Mouse (Mus musculus) mouse embryonic stem cell (cell line): ENCODE measurements around the gene Aknad1.

Experiments used
- in situ Hi-C, 2 experiments: fragments of 300-500 bp; cut with MboI; formaldehyde crosslinking; loops; 1 replicate in 1 of 2; 3 replicates in 1 of 2; pipeline ENCODE4 v1.14.3; 2019 to 2020; ENCODE audit warnings: low sequenced_read_pairs in 2 of 2, low pct_unique_long_range_greater_than_20kb in 1 of 2, mixed read lengths in 1 of 2; ENCODE audit not compliant: unreplicated experiment in 1 of 2

The Aknad1 gene

DNA sequence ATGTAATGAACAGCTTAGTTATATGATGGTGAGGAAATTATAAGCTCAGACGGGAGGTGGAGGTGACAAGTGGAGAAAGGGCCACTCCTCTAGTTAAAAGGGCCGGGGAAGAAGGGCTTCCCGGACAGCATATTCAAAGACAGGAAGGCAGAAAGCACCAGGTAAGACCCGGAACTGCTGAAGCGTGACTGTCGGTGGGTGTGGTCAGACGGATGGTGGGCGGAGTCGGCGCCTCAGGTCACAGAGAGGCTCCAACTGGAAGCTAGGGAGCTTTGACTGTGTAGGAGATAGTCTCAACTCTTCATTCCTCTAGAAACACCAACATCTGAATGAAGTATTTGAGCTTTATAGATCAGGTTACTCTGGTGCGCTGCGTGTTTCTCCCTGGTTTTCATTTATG lies 9.1 kb upstream of the Aknad1 start:
- in situ Hi-C loops, result no loop called here

DNA sequence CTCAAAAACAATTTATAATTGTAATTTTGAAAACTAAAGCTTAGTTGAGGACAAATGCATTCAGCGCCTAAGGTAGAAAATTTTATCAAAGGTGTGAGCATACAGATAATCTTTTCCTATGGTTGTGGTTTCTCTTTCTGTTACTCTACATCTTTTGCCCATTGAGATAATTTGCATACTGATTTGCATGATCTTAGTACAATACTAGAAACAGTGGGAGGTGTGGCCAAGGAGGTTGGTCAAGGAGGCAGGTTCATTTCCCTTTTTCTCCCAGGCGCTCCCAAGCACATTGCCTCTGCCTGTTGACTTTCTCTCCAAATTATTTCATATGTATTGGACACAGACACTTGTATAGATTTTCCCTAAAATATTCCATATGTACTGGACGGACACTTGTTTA lies 1.7 kb upstream of the Aknad1 start:
- in situ Hi-C loops, result no loop called here

DNA sequence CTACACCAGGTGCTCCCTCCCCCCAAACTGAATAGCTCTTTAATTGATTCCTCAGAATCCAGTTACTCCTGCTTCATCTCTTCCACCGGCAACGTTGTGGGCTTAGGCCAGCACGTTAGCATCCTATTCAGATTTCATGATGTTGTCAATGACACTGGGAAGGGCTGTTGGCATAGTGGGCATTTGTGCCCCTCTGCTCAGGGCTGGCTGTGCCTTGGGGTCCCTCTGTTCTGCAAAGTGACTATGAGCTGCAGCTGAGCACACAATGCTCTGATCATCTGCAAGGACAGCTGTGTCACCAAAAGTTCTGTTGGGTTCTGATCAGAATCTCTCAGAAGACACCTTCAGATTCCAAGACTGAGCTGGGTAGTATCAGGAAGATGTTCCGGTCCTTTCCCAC lies 4.6 kb downstream of the Aknad1 start:
- in situ Hi-C loops, result no loop called here

DNA sequence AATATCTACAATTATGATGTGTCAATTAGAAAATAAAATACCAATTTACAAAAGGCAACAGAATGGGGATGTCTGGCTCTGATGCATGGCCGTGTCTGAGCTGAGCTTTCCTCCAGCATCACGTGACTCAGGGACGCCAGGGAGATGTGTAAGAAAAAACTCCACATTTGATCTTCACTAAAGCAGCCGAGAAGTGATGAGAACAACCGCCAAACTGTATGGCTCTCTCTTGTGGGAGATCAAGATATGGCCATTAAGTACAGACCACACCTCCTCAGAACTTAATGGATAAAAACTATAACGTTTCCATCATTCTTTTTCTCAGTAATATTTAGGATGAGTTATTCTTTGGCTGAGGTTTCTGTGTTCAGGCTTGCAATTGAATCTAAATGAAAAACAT lies 11.6 kb downstream of the Aknad1 start:
- in situ Hi-C loops, result no loop called here

DNA sequence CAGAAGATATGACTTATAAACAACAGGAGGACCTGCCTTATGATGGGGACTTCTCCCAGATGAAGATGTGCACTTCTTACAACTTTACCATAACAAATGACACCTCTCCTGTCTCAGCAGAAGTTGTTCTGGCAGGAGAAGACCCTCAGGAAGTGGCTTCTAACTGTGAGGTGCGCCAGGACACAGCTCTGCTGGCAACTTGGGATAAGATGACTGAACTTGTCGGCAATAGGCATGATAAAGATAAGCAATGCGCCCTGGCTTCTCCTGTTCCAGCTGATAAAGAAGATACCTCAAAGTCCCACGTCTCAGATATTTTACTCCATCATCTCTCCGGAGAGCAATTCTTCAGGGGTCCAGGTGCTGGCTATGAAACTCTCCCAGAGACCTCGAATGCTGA lies 12.2 kb downstream of the Aknad1 start:
- in situ Hi-C loops, result no loop called here

DNA sequence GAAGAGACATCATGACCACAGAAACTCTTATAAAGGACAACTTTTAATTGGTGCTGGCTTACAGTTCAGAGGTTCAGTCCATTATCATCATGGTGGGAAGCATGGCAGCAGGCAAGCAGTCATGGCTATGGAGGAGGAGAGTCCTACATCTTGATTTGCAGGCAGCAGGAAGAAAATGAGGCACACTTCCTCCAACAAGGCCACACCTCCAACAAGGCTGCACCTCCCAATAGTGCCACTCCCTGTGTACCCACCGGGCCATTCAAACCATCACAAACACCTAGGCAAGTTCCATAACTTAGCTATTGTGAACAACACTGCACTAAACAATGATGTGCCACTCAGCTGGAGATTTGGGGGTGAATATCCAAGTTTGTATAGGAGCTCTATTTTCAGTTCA lies 15.1 kb downstream of the Aknad1 start:
- in situ Hi-C loops, result no loop called here

DNA sequence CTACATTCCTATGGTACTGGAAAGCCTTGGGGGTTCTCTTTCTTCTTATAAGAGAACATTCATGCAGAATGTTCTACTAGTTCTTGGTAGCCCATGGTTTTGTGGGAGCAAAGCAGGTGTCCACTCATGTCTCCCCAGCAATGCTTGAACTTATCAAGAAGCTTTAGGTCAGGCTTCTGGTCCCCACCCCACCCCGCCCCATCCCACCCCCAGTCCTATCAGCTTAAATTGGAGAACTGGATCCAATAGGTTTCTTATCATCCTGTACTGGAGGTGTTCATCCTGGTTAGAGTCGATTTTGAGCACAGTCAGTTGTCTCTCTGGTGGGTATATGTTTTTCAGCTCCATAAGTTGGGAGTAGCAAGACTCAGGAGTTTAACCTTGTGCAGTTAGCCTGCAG lies 16.1 kb downstream of the Aknad1 start:
- in situ Hi-C loops, result no loop called here

DNA sequence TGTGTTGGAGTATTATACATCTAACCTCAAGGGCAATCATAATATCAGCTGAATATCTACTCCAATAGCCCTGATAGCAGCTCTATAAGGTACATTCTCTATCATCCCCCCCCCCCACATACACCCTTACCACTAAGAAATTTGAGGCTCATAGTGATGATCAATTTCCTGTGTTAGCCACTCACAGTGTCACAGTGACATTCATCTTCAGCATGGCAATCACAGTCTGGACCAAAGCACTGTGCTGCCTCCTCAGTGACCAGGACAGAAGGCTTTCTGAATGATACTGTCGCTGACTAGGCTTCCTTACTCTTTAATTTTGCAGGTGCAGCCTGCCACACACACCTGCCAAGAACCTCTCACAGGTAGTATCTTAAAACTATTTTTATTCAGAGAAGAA lies 16.7 kb downstream of the Aknad1 start:
- in situ Hi-C loops, result no loop called here

DNA sequence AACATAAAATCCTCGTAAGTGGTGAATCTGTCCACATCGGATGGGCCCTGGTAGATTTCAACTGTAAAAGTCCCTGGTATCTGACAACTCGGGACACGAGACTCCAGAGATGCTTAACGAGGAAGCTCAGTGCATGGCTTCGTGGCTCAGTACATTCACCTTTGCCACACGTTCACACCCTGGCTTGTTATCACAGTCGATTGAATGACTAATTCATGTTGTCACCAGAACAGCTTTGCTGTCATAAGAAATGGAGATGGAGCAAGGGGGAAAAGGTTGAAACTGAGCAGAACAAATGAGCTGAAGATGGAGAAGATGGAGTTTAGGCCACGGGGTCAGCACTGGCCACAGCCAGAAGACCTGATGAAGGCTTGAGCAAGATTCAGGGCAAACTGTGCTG lies 18.1 kb downstream of the Aknad1 start:
- in situ Hi-C loops, result no loop called here

DNA sequence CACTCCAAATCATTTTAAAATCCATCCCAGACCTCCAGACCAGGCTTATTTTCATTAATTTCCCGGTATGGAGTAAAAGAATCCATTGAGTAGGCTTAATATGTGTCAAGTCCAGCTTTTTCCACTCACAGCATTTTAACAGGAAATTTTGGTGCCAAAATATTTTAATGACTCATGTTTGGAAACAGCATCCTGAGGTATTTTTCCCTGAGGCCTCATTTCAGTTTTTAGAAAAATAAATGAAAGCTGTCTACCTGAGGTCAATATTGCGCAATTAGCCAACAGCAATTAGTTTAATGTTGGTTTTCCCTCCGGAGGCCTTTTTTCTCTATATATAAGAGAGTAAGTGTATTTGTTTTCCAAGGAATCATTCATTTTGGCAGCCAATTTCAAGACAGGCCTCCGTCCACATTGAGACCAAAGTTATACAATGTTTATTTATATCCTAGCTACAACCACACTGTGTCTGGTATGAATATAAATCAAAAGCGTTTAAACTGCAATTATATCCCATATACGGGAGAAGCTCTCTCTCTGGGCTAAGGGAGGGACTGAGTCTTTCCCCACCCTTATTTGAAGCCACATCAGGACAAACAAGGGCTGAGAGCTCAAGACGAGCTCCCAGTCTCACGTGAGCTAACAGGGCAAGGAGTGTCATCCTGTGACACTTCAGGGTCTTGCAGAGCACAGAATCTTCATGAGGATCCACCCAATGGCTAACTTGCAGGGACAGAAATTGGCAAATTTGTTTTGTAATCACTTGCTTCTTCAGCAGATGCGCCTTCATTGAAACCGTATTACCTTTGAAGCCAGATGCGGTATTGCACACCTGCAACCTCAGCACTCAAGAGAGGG lies 20.3 kb downstream of the Aknad1 start:
- in situ Hi-C loops, result no loop called here

DNA sequence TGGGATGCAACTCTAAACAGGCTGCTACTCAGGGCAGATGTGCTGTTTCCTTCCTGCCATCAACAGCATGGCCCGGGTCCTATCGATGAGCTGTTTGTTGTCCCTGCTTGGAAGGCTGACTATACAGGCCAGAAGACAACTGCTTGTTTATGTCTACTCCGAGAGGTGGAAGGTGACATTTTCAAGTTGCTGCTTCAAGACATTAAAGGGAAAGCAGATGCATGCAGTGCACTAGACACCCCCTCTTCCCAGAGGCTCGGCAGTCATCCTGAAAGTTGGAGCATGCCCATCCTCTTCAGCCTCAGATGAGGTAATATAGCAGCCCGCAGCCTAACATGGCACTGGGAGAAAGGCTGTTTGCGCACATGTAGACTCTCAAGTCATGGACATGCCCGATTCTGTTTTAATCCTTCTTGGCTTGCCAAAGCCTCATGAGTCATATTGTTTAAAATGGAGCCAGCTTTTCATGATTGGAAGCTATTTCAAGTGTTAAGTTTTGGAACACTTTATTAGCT lies 23.2 kb downstream of the Aknad1 start:
- in situ Hi-C loops, result no loop called here

DNA sequence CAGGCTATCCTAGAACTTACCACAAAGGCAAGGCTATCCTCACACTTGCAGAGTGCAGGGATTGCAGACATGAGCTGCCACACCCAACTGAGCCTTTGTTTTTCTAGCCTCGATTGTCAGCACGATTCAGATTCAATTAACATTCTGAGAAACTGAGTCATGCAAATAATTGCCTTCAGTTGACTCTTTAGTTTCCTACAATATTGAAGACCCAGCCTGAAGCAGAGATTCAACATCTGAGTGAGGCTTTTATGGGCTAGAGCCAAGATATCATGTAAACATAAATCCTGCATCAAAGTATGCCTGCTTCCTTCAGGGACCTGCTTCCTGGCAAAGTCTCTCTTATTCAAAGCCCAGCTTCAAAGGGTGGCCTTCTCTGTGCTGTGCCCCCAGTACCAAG lies 24.2 kb downstream of the Aknad1 start:
- in situ Hi-C loops, result no loop called here

DNA sequence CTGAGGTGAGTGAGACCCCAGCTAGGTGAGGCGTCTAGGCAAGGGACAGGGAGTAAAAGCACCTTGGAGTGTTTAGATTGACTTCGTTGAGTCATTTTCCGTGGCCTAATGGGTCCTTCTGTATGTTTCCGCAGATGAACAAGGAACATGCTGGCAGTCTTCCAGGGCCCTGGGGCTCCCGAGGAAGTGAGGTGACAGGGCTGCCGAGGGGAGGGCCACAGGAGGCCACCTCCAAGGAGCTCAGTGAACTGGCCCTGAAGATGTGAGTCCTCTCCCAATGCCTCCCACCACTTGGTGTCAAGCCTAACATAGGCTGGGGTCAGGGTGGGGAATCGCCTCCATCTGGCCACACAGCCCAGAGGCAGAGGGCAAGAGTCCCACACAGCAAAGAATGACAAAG lies 25.5 kb downstream of the Aknad1 start:
- in situ Hi-C loops, result no loop called here

DNA sequence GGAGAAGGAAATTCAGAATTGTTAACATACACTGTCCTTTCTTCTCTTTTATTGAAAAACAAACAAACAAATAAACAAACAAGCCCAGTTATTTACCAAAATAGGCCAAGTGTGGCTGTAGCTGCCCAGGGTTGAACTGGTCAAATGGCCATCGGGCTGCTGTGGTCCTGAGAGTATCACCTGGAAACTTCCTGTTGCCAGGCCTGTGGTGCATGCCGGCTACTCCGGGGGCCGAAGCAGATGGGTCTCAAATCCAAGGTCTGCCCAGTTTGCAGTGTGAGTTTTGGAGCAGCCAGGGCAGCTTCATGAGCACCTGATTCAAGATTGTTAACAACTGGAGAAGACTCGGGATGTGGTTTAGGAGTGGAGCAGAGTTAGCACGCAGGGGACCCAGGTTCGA lies 26.0 kb downstream of the Aknad1 start:
- in situ Hi-C loops, result no loop called here

DNA sequence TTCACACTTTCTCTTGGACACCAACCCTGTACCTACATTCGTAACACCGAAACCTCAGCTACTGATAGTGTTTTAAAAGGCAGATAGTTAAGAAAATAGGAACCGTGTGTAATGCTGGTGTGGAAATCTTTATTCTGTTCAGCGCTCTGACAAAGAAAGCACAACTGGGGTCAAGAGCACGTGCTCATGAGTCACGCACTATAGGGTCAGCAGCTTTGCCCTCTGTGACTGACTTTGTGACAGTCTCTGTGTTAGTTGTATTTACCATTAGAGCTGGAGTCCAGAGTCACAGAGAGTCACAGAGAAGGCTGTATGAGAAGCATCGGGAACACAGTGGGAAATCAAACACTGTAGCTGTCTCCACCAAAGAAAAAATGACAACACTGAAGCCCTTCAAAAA lies 27.5 kb downstream of the Aknad1 start:
- in situ Hi-C loops, result no loop called here

DNA sequence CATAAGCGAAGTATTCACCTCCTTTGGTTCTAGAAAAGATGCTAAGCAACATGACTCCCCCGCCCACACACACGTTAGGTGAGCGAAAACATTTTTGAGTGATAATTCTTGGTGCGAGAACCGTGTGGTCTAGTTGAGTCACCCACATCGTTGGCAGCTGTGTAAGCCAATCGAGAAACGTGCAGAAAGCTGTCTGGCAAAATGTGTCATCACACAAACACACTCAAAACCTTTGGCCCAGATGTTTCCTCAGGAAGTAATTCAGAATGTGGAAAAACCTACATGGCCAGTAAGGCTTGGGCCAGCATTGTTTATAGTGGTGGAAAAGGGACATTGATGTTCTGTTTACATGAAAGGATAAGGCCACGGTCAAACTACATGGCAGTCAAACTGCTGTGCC lies 28.0 kb downstream of the Aknad1 start:
- in situ Hi-C loops, result no loop called here

DNA sequence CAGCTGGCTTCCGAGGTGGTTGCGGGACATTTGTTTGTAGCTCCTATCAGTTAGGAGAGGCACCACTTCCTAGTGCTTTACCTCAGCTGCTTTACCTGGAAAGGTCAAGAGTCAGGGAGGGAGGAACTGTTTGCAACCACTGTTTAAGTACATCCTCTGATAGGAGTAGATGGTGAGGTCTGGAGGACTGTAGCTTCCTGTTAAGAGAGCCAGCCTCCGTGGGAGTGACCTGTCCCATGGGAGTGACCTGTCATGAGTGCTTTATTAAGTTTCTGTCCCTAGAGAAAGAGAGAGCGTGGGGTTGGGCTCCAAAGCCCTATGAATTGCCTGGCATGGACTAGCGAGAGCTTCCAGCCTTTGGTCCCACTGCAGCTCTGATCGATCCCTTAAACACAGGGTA lies 30.1 kb downstream of the Aknad1 start:
- in situ Hi-C loops, result no loop called here

DNA sequence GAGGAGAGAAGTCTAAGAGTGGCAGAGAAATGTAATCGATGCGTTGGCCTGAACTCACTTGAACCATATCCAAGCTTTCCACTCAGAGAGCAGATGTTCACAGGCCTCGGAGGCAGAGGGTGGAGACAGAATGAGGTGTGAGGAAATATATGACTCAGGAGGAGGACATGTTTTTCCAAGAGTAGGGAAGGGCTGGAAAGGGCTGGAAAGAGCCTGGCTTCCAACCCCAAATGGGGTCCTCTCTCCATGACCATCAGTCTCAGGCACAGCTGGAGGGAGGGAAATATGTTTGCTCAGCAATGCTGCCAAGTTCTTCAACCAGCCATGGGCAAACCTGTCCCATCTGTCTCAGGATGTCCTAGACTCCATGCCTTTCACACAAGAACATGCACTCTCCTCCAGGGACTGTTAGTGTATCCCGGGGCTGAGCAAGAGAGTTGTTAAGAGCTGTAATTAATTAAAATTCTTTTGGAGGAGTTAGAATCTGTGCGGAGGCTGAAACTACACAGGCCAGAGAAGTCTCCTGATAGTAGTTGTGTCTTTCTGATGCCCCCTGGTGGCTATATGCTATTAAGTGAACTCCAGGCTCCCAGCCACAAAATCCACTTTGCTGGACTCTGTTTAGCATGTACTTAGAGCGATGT lies 31.4 kb downstream of the Aknad1 start:
- in situ Hi-C loops, result no loop called here

DNA sequence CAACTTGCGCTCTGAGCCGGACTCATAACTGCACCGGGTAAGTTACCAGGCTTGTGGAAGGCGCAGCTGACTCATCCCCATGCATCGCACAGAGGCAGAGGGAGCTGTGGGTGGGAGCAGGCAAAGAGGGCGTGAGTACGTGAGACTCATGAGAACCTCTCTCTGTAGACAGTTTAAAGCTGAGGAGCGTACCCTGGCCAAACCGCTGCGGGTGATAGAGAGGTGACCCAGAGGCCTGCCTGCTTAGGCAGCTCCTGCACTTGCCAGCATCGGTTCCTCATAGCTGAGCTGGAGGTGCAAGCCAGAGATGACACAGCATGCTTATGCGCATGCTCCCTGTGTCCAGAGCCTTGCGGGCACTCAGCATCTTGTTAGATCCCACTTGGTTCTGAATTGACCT lies 32.8 kb downstream of the Aknad1 start:
- in situ Hi-C loops, result no loop called here

DNA sequence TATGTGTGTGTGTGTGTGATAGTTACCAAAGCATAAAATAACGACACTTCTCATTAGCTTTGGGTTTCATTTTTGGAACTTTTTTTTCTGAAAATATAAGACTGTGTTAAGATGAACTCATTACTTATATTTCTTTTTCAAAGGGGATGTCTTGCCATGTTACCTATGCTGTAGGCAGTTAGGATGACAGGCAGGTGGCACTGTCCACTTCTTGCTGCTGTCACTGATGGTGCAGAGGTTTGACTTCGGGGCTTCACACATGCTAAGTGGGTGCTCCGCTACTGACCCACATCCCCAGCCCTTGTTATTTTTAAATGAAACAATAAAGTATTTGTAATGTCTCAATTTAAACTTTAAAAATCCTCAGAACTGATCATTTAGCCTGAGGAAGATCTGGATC lies 33.4 kb downstream of the Aknad1 start:
- in situ Hi-C loops, result no loop called here
